Mouse (Mus musculus) R1 (cell line): Measurements from ENCODE around the gene Supt4a.

Experiments used
- DNase-seq: peaks from one replicate; pipeline ENCODE4 v3.0.0-alpha.2; 2018; ENCODE audit warnings: low read depth, low spot score

Gene Supt4a

DNA sequence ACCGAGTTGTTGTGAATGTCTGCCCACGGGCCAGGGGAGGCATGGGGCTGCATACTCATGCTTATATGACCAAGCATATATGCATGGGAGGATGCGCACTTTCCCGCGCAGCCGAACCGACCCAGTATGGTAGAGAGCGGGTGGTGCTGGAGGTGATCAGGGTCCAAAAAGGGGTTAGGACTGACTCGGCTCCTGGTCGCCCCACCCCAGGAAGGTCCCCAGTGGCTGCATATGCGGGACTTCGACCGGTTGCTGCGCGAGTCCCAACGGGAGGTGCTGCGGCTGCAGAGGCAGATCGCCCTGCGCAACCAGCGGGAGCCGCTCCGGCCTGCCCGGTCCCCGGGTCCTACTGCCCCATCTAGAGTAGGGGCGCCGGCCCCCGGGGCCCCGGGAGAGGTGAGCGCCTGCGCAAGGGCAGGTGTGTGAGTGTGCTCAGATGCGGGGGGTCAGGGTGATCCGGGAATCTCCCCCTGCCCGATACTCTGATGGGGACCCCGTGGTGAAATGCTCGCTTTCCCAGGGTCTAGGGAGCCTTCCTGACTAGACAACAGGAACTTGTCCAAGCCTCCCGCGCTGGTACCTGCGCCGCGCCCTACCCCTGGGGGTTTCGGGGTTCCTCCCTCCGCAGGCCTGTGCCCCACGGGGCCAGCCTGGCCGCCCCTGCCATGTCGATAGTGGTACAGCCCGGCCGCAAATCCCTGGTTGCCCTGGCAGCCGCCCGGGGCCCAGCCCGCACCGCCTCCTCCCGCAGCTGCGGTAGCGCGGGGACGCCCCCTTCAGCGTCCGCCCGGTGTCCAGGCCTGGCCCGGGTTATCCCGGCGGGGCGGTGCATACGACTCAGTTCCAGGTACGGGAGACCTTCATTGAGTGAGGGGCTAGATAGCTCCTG lies 26.9 kb downstream of the Supt4a start:
- peak; percentile 47 for DNase-seq

DNA sequence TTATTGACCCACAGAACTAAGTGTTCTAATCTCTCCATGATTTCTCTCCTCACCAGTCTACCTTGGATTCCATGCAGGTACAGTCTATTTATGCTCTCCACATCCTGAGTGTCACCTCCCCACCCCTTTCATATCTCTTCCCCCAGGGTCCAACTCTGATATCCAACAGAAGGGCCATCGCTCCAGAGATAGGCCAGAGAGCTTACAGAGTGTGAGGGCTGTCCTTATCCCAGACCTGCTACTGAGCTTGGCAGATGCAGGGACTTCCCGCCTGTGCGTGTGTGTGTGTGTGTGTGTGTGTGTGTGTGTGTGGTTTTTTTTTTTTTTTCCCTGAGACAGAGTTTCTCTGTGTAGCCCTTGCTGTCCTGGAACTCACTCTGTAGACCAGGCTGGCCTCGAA lies 31.4 kb downstream of the Supt4a start:
- DNase-seq: no peak

DNA sequence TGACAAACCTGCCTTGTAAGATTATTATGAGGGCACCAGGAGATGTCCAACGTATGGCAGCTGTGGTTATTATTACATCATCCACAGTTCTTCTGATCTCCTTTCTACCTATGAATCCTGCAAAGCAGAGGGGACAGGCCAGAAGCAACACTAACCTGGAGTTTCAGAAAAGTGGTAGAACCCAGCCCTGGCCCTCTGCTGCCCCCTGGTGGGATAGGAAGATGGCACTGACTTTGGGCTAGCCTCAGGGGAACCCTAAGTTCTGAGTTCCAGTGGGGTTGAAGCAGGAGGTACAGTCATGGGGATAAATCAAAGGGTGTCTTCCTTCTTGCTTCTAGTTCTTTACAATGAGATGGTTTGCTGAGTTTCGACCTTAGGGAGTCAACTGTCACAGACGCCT lies 33.6 kb downstream of the Supt4a start:
- peak; percentile 62 for DNase-seq

DNA sequence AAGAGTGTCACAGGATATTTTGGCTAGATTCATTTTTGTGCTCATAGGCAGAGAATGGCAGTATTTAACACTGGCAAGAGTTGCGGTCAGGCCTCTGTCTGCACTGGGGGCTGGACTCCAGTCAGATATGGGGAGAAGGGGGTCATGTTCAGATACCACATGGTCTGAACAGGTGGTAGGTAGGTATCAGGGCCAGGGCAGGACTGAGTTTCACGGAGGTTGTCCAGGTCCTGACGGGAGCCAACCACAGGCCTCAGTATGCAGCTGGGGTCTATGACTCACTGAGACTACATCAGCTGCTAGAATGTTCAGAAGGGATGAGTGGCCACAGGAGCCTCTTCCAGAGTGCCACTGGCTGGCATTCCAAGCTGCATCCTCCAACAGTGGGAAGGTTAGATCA lies 35.0 kb downstream of the Supt4a start:
- no peak for DNase-seq

DNA sequence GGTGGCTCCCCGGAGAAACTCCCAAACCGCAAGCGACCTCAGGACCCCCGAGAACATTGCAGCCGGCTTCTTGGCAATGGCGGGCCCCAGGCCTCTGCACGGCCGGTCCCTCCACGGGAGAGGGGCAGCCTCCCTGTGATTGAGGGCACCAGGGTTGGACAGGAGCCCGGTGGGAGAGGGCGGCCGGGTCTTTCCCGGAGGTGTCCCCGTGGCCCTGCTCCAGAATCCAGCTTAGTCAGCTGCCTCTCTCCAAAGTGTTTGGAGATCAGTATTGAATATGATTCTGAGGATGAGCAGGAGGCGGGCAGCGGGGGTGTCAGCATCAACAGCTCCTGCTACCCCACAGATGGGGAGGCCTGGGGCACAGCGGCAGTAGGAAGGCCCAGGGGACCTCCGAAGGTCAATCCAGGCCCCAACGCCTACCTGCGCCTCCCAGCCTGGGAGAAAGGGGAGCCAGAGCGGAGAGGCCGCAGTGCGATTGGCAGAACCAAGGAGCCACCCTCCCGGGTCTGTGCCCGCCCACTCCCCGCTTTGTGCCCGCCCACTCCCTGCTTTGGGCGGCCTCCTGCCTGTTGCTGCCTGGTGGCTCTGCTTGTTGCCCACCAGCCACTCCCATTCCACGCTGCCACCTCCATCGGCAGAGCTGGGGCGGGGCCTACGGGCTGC lies 40.9 kb downstream of the Supt4a start:
- DNase-seq: peak; percentile 94

DNA sequence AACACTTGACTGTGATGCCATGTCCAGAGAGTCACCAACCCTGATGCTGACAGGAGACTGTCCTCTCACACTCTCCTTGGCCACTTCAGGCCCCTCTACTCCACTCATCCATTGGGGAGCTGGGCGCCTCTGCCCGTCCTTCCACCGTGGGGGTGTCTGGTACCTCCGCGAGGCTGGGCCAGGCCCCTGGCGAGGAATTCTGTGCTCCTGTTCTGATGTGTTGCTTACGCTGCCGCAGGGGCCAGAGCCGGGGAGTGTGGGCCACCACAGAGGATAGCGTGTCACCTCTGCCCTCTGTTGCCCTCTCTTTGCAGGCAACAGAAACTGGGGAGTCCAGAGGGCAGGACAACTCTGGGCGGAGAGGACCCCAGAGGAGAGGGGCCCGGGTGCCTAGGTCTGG lies 41.6 kb downstream of the Supt4a start:
- no peak for DNase-seq

DNA sequence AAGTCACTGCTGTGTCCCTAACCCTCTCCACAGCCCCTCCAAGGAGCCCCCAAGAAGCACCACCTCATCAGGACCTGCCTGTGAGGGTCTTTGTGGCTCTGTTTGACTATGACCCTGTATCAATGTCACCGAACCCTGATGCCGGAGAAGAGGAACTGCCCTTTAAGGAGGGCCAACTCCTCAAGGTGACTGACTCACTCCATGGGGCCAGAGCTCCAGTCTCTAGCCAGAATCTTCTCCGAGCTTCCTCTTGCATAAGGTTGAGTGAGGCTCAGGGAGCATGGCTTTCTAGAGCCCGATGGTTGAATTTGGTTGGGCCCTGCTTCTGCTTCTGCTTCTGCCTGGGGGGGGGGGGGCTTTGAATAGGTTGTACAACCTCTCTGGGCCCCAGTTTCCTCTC lies 42.0 kb downstream of the Supt4a start:
- no peak for DNase-seq

DNA sequence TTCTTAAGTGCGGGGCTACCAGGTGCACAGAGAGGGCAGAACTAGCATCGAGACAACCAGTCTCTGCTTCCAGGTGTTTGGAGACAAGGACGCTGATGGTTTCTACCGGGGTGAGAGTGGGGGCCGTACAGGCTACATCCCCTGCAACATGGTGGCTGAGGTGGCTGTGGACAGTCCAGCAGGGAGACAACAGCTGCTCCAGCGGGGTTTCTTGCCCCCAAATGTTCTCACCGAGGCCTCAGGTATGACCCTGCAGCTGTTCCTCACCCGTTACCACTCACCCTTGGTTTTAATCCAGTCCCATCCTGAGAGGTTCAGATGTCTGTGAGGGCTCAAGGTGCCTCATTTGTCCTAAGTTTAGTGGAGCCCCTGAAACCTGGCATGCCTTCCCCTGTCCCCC lies 42.8 kb downstream of the Supt4a start:
- DNase-seq: no peak

DNA sequence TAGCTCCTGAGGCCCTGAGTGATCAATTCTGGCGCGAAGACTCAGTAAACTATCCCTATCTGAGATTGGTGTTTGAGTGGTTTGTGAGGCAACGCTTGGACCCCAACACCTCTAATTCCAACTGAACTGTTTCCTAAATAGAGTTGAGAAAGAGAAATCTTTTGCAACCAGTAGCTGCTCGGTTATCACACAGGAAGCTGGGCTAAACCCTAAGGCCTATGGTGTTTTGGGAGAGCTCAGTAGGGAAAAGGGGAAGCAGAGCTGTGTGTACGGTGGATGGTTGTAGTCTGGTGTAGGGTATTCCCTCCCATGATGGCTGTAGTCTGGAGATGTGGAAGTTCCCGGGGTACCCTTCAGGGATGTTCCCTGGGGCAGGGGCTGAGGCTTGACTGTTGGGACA lies 52.7 kb downstream of the Supt4a start:
- no peak for DNase-seq
